Mouse (Mus musculus) cerebellum, adult 8-10 months (tissue): ENCODE data around the gene Tbc1d10a.

Experiments
- DNase-seq: peaks from one replicate; pipeline ENCODE4 v3.0.0; 2022

Tbc1d10a gene

DNA sequence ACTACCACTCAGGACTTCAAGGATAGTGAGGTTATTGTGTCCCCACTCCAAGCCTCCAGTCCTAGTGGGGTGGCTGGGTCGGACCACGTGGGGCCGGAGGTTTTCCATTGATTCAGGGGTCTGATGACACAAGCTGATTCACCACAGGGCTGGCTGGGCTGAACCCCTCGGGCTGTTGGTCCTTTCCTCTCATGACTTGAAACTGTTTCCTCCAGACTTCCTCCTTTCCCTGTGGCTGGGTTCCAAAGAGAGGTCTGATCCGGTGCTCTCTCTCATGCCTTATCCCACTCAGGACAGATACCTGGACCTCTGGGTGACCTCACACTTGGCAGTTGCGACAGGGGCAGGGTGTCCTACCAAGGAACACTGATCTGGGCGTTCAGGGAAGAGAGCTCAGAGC is 53.6 kb downstream of the Tbc1d10a start:
- DNase-seq: no peak

GRCm38 (mm10) chr11:4241180-4241579 is 54.6 kb downstream of the Tbc1d10a start:
- DNase-seq: no peak

- DNase-seq: no peak
Measured at GRCm38 (mm10) chr11:4246126-4246525, 59.5 kb downstream of the Tbc1d10a start.

DNA sequence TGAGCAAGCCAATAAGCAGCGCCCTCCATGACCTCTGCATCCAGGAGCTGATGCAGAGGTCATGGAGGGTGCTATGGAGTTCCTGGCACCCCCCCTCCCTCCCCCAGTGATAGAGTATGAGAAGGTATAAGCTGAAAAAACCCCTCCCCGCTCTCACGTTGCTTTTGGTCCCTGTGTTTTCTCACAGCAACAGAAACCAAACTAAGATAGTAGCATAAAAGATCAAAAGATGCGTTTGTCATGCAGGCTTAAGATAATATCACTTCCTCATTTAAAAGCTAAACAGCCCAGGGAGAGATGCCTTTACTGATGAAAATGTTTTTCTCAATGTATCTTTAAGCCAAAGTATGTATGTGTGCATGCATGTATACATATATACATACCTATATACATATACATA is 60.0 kb downstream of the Tbc1d10a start:
- no peak for DNase-seq

GRCm38 (mm10) chr11:4247201-4247959 is 60.8 kb downstream of the Tbc1d10a start:
- no peak for DNase-seq

DNA sequence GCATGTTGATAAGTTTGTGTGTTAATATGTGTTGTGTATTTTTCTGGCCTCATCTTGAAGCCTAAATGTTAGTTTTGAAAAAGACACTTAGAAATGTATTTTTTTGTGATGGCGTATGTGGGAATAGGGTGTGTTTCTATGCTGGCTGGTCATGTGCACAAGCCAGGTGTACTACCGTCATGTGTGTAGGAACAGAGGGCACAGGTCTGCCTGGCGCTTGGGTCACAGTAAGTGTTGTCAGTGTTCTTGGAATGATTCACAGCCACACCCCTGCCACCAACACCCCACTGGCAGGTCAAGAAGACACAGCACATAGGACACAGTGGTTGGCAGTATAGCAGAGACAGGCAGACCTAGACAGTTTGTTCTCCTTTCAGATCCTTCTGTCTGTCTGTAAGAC is 62.6 kb downstream of the Tbc1d10a start:
- no peak for DNase-seq

DNA sequence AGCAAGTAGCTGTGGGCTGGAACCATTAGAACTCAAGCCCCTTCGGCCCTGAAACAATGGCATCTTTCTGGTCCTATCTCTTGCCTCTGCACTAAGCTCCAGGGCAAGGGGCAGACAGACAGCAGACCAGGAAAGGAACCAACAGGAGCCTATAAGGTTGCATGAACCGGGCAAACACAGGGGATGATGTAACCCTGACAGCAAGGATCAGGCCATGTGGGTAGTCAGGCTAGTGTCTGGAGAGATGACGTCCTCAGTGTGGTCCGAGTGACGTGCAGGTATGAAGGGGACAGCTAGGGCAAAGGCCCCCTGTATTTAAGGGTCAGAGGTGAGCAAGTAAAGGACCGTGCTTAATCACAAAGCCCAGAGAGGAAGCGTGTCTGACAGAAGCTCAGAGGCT is 63.7 kb downstream of the Tbc1d10a start:
- no peak for DNase-seq

- DNase-seq: no peak
Measured at GRCm38 (mm10) chr11:4251376-4251775, 64.8 kb downstream of the Tbc1d10a start.

DNA sequence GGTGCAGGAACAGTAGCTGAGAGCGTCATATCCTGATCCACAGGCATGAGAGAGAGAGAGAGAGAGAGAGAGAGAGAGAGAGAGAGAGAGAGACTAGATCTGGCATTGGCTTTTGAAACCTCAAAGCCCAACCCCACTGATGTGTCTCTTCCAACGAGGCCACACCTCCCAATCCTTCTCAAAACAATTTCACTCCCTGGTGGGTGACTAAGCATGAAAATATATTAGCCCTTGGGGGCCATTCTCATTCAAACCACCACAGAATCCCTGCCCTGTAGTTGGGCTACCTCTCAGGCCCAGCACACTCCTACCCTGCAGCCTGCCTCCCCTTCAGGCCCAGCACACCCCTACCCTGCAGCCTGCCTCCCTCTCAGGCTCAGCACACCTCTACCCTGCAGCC is 66.3 kb downstream of the Tbc1d10a start:
- no peak for DNase-seq

GRCm38 (mm10) chr11:4256846-4257607 is 70.4 kb downstream of the Tbc1d10a start, which contains the start of gene Lif:
Gene Lif (plus strand): TSS chr11:4257557.
- no peak for DNase-seq

DNA sequence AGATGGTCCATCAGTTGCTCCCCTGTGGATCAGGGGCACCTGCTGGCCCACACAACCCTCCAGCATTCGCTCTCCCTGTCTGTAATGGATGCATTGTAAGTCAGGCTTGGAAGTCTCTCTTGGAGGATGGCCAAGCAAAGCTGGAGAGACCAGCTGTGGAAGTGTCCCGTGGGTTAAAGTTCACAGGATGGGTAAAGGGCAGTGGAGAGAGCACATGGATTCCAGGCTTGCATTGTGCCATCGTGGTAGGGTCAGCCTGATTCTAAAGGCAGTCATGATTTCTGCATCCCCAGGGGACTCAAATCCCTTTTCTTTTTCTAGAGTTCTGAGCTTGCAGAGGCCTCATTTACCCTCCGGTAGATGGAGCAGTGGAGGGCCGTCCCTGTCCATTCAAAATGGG is 71.2 kb downstream of the Tbc1d10a start:
- no peak for DNase-seq

GRCm38 (mm10) chr11:4258657-4259082 is 72.1 kb downstream of the Tbc1d10a start:
- peak; percentile 85 for DNase-seq

GRCm38 (mm10) chr11:4260463-4261187 is 74.0 kb downstream of the Tbc1d10a start:
- DNase-seq: no peak

GRCm38 (mm10) chr11:4261188-4261494 is 74.6 kb downstream of the Tbc1d10a start:
- DNase-seq: peak; percentile 37

DNA sequence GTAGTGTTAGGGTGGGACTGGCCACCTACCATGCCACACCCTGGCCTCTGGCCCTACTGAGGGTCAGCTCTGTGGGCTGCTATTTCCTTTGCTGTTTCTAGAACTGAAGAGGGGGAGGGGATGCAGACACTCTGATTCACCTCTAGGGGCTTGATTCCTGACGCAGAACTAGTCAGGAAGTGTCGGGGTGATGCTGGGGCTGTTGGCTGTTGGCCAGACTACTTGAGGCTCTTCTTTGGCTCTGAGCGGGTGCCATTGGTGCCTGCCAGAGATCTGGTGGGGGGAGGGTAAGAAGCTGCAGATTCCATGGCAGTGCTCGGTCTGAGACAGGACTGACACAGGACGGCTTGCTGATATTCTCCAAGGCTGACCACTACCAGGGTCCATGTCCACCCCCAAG is 75.4 kb downstream of the Tbc1d10a start:
- no peak for DNase-seq

GRCm38 (mm10) chr11:4262847-4263246 is 76.3 kb downstream of the Tbc1d10a start:
- DNase-seq: no peak

DNA sequence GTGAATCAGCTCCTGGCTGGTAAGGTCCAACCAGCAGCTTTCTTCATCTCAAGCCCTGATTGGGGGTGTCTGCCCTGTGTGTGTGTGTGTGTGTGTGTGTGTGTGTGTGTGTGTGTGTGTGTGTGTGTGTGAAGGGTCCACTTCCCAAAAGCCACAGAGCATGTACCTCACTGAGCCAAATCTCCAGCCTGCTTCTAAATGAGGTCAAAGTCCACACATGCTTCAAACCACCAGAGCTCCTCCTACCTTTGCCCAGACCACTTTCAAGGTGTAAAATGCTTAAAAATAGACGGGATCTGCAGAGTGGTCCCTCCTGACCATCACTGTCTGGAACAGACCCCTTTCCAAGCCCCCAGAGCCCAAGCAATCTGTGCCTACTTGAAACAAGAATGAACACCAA is 76.7 kb downstream of the Tbc1d10a start:
- no peak for DNase-seq

DNA sequence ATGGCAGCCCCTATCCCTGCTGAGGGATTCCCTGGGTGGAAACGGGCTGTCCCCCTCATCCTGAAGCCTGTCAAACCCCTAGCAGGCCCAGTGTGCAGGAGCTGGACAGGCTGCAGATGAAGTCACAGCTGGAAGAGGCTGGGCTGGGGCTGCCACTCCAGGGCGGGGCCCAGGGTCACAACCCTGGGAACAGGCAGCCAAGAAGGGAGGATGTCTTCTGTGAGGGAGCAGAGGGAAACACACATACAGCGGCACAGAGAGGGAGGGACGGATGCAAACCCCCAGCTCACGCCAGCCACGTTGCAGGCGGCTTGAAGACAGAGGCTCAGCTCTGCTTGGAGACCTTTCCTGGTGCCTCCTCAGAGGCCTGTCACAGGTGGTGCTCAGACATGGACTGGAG is 77.5 kb downstream of the Tbc1d10a start:
- DNase-seq: no peak
